Mouse (Mus musculus) testis, adult 2 months (tissue): ENCODE results near the gene Lgr6. TPM values are rescaled to one million over a fixed set of nuclear protein-coding genes. Genes with fewer than 3 reads are reported as not detected.

Source experiments
- H3K27ac ChIP-seq: fragments of 200-500 bp; 2 replicates; pipeline ENCODE4 v1.5.1; 2012; ENCODE audit warnings: low read depth, low read length; ENCODE audit not compliant: control insufficient read depth, insufficient read depth
- H3K27me3 ChIP-seq: fragments of 200-500 bp; 2 replicates; pipeline ENCODE4 v1.6.1; 2012; ENCODE audit warnings: mild to moderate bottlenecking, low read length, moderate library complexity; ENCODE audit not compliant: control insufficient read depth, insufficient read depth
- H3K36me3 ChIP-seq: fragments of 200-500 bp; 2 replicates; pipeline ENCODE4 v1.6.1; 2012; ENCODE audit warnings: mild to moderate bottlenecking, low read length; ENCODE audit not compliant: control insufficient read depth, insufficient read depth
- H3K4me1 ChIP-seq: fragments of 200-500 bp; 2 replicates; pipeline ENCODE4 v1.6.1; 2012; ENCODE audit warnings: low read length; ENCODE audit not compliant: control insufficient read depth, insufficient read depth
- H3K4me3 ChIP-seq: fragments of 200-500 bp; 2 replicates; pipeline ENCODE4 v1.5.1; 2012; ENCODE audit warnings: low read depth, mild to moderate bottlenecking, low read length, moderate library complexity, mixed read lengths; ENCODE audit not compliant: control insufficient read depth
- CTCF ChIP-seq: fragments of 200-500 bp; IDR thresholded peaks from 2 replicates; pipeline ENCODE4 v1.5.1; 2012; ENCODE audit warnings: low read depth, mild to moderate bottlenecking, inconsistent platforms, low read length, moderate library complexity; ENCODE audit not compliant: control insufficient read depth, insufficient read depth, insufficient replicate concordance
- POLR2A ChIP-seq: fragments of 200-500 bp; IDR thresholded peaks from 2 replicates; pipeline ENCODE4 v1.6.1; 2012; ENCODE audit warnings: low read depth, mild to moderate bottlenecking, inconsistent platforms, low read length, moderate library complexity; ENCODE audit not compliant: control insufficient read depth
- polyA plus RNA-seq: library from polyadenylated mRNA; depleted of rRNA; stranded (reverse); fragments of >200 nt; gene quantifications from 2 replicates; pipeline ENCODE4 v1.2.3, GENCODE M21; 2012

Gene Lgr6
- polyA plus RNA-seq, 1 experiment: 3.0 TPM

DNA sequence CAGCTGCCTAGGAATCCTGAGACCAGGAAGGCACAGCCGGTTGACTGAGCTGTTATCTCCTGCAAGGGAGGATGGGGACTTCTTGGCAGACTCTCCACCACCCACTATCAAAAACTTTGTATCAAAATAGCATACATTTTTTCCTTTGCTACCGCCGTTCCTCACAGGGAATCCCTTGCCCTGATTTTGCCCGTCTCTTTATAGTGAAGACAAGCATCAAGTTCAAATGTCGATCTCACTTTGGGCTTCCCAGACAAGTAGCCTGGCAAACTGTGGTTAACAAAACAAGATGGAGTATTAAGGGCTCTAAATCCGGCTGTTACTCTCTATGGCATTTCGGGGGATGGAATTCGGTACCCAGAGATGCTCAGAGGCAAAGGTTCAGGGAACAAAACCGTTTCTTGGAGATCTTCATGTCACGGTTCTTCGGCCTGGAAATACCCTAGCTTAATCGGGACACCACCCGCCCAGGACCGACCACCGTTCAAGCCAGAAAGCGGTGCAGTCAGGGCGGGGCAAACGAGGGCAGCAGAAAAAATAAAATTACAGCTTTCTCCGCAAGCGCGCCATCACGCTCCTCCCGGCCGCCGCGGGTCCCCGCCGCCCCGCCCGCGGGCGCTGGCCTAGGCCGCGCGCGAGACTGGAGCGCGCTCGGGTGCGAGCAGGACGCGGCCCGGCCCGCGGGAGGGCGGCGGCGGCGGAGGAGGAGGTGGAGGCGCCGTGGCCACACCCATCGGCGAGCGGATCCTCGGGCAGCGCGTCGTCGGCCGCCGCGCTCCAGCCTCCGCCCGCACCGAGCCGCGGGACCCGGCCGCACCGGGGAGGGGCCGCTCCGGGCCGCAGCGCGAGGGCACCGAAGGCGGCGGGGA, 41.2 kb upstream of the Lgr6 start, which contains the start of gene Arl8a:
Gene Arl8a, plus strand, starts transcription at position 748 of the 869 bp plus-strand sequence.
- Histone ChIP-seq H3K27ac (peak within 1 kb of the TSS; percentile 88), H3K4me1 (peaks cover 16% of the 10 kb centered on the region), H3K4me3 (peak within 1 kb of the TSS; percentile 93), H3K27me3 (no peaks in the 10 kb centered on the region), H3K36me3 (no peaks in the 10 kb centered on the region)
- TF ChIP-seq POLR2A (no peak), CTCF (no peak)

- TF ChIP-seq CTCF (no peak), POLR2A (no peak)
- Histone ChIP-seq H3K27me3 (no peaks in the 10 kb centered on the region), H3K27ac (no peak overlapping the region), H3K36me3 (no peaks in the 10 kb centered on the region), H3K4me3 (no peak overlapping the region), H3K4me1 (peaks cover 16% of the 10 kb centered on the region)
Measured at GRCm38 (mm10) chr1:135143940-135144339, 38.9 kb upstream of the Lgr6 start.

DNA sequence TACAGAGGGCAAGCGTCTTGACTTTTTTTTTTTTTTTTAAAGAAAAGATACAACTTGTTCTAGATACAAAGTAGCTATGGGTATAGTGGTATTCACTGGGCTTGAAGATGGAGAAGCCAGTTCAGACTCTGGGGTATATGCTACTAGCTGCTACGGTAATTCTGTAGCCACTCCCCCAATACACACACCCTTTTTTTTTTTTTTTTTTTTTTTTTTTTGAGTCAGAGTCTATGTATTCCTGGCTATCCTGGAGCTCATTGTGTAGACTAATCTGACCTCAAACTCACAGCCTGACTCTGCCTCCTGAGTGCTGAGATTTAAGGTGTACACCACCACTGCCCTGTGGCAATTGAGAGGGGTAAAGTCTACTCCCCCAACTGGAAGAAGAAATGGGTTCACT, 37.4 kb upstream of the Lgr6 start:
- Histone ChIP-seq H3K4me1 (peaks cover 12% of the 10 kb centered on the region), H3K4me3 (no peak overlapping the region), H3K27ac (no peak overlapping the region), H3K36me3 (no peaks in the 10 kb centered on the region), H3K27me3 (no peaks in the 10 kb centered on the region)
- no peak for TF ChIP-seq POLR2A
- TF ChIP-seq CTCF: no peak

GRCm38 (mm10) chr1:135139906-135140305, 34.8 kb upstream of the Lgr6 start:
- Histone ChIP-seq H3K36me3 (no peaks in the 10 kb centered on the region), H3K4me1 (no peaks in the 10 kb centered on the region), H3K27me3 (no peaks in the 10 kb centered on the region), H3K27ac (no peak overlapping the region), H3K4me3 (no peak overlapping the region)
- TF ChIP-seq CTCF: no peak
- no peak for TF ChIP-seq POLR2A

GRCm38 (mm10) chr1:135136500-135136899, 31.4 kb upstream of the Lgr6 start:
- no peaks in the 10 kb centered on the region for H3K27me3 ChIP-seq
- no peaks in the 10 kb centered on the region for H3K36me3 ChIP-seq
- H3K4me1 ChIP-seq: no peaks in the 10 kb centered on the region
- no peak overlapping the region for H3K27ac ChIP-seq
- H3K4me3 ChIP-seq: no peak overlapping the region
- TF ChIP-seq CTCF: peak; percentile 73; the same call in 1 of the 2 replicates
- no peak for TF ChIP-seq POLR2A

- H3K4me1 ChIP-seq: no peaks in the 10 kb centered on the region; the same call in 1 of the 2 replicates
- no peak overlapping the region for H3K4me3 ChIP-seq
- no peaks in the 10 kb centered on the region for H3K36me3 ChIP-seq
- TF ChIP-seq POLR2A (no peak), CTCF (no peak)
- no peaks in the 10 kb centered on the region for H3K27me3 ChIP-seq
- no peak overlapping the region for H3K27ac ChIP-seq
Measured at GRCm38 (mm10) chr1:135135111-135135787, 30.2 kb upstream of the Lgr6 start.

DNA sequence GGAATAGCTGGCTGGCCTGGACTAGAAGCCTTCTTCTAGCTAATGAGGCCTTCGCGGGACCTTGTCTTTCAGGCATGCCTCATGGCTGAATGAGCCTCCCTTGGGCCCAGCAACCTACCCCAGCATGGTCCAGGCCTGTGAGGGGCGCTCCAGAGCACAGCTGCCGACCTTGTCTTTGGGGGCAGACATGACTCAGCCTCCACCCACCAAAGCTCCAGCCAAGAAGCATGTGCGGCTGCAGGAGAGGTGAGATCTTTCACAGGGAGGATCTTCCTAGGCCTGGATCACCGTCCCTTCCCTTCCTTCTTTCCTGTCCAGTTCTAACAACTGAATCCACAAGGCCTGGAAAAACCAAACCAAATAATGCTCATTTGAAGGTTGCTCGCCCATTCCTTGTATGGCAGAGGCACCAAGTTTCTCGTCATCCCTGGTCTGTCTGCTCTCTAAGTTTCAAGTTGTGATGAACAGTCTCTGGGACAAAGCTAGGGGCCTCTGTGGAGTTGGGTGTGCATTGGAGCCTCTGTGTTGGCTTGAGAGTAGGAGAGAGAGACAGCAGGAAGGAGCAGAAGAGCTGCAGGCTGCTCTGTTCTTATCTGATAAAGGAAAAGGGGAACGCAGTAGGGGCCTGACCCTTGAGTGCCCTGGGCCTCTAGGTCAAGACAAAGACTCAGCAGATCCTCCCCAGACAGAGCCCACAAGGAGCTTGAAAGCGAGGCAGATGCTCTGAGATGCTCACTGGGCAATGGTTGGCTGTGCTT, 28.8 kb upstream of the Lgr6 start:
- no peak overlapping the region for H3K27ac ChIP-seq
- H3K4me3 ChIP-seq: no peak overlapping the region
- TF ChIP-seq POLR2A: no peak
- no peak for TF ChIP-seq CTCF
- H3K36me3 ChIP-seq: no peaks in the 10 kb centered on the region
- no peaks in the 10 kb centered on the region; the same call in 1 of the 2 replicates for H3K4me1 ChIP-seq
- H3K27me3 ChIP-seq: no peaks in the 10 kb centered on the region
